ENCODE assay signal across 14 mouse cellular contexts in the genomic region with DNA sequence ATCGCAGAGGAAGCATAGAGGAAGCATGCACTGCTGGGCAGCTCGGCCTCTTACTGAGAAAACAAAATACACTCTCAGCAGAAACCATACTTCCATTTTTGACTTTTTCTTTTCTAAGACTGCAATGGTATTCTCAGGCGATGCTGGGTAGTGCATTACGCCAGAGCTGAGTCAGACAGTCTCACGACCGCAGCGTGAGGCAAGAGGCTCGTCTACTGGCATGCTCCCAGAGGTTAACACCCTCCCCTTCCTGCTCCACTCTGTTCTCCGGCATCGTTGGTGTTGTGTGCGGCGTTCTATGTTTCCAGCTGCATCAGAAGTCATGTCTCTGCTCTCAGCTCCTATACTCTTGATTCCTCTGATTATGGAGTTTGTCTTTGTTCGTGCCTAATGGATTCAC.
A peak's percentile ranks its signal among the peaks of the same experiment; 100 is the strongest.
DNase-seq lines count a peak whose midpoint lies in the region; ATAC-seq and TF ChIP-seq lines count a peak whose summit lies in the region.
"Had no signal": no experiment of that assay in that cellular context is flagged by ENCODE, and none has a peak within 500 bp of the region (broad histone marks: within the 10 kb centered on the region; RNA-seq: fewer than 3 reads in every experiment).

No protein-coding gene starts in this region.

- no peak for TF ChIP-seq EP300 in liver, postnatal 0 days (IDR thresholded peaks at IDR 0.05; ENCODE audit: low read depth)

- H3K36me3 ChIP-seq in heart, embryonic 11.5 days (ENCODE audit: control insufficient read depth, insufficient read depth, low read length) = peaks cover 5% of the 10 kb centered on the region
- peaks cover 23% of the 10 kb centered on the region for H3K36me3 ChIP-seq in lung, embryonic 15.5 days
- peaks cover 40% of the 10 kb centered on the region for H3K36me3 ChIP-seq in liver, postnatal 0 days (replicated peaks; ENCODE audit: insufficient read depth, low read length)
- H3K36me3 ChIP-seq in embryonic facial prominence, embryonic 10.5 days (replicated peaks) = peaks cover 55% of the 10 kb centered on the region
- 0 out of 2 replicates have a peak, but pooled peaks cover 3% of the 10 kb centered on the region for H3K36me3 ChIP-seq in hindbrain, embryonic 11.5 days (ENCODE audit: control insufficient read depth, insufficient read depth, low read length)

- ATAC-seq in heart, embryonic 11.5 days (replicated peaks; ENCODE audit: insufficient number of reproducible peaks, low FRiP score, low TSS enrichment) = no peak
- ATAC-seq in lung, embryonic 15.5 days (ENCODE audit: borderline replicate concordance, extremely low read depth, low FRiP score, low TSS enrichment) = peak; percentile 52; the same call in 1 of the 2 replicates
- ATAC-seq in liver, postnatal 0 days = peak; percentile 76
- ATAC-seq in hindbrain, embryonic 11.5 days (ENCODE audit: low FRiP score) = no peak
- ATAC-seq: forebrain, embryonic 16.5 days had no signal

- H3K27ac ChIP-seq in heart, embryonic 11.5 days (ENCODE audit: low read depth, low read length) = no peak overlapping the region
- no peak overlapping the region for H3K27ac ChIP-seq in lung, embryonic 15.5 days
- H3K27ac ChIP-seq in liver, postnatal 0 days (ENCODE audit: low read depth) = no peak overlapping the region
- H3K27ac ChIP-seq in embryonic facial prominence, embryonic 10.5 days (replicated peaks) = no peak overlapping the region
- no peak overlapping the region for H3K27ac ChIP-seq in hindbrain, embryonic 11.5 days (ENCODE audit: low read depth, low read length)
- H3K27ac ChIP-seq: heart, embryonic 13.5 days; limb, embryonic 13.5 days had no signal

- H3K9ac ChIP-seq in heart, embryonic 11.5 days (ENCODE audit: low read depth, low read length) = no peak overlapping the region
- H3K9ac ChIP-seq in lung, embryonic 15.5 days = no peak overlapping the region
- H3K9ac ChIP-seq in liver, postnatal 0 days (replicated peaks) = no peak overlapping the region
- H3K9ac ChIP-seq in hindbrain, embryonic 11.5 days (ENCODE audit: low read depth, low read length) = no peak overlapping the region
- H3K9ac ChIP-seq: heart, embryonic 13.5 days; limb, embryonic 13.5 days had no signal

- no peaks in the 10 kb centered on the region for H3K9me3 ChIP-seq in heart, embryonic 11.5 days (replicated peaks; ENCODE audit: control insufficient read depth, low read length)
- no peaks in the 10 kb centered on the region for H3K9me3 ChIP-seq in lung, embryonic 15.5 days
- no peaks in the 10 kb centered on the region for H3K9me3 ChIP-seq in liver, postnatal 0 days (ENCODE audit: low read length)
- no peaks in the 10 kb centered on the region for H3K9me3 ChIP-seq in embryonic facial prominence, embryonic 10.5 days
- no peaks in the 10 kb centered on the region for H3K9me3 ChIP-seq in hindbrain, embryonic 11.5 days (ENCODE audit: control insufficient read depth, low read length)
- H3K9me3 ChIP-seq: heart, embryonic 13.5 days; limb, embryonic 13.5 days had no signal

- no peaks in the 10 kb centered on the region for H3K4me1 ChIP-seq in heart, embryonic 11.5 days (ENCODE audit: control insufficient read depth, insufficient read depth, low read length)
- H3K4me1 ChIP-seq in lung, embryonic 15.5 days = no peaks in the 10 kb centered on the region
- H3K4me1 ChIP-seq in liver, postnatal 0 days (ENCODE audit: insufficient read depth) = no peaks in the 10 kb centered on the region
- no peaks in the 10 kb centered on the region for H3K4me1 ChIP-seq in embryonic facial prominence, embryonic 10.5 days
- H3K4me1 ChIP-seq in hindbrain, embryonic 11.5 days (replicated peaks; ENCODE audit: control insufficient read depth, insufficient read depth, low read length) = no peaks in the 10 kb centered on the region
- H3K4me1 ChIP-seq: heart, embryonic 13.5 days; limb, embryonic 13.5 days had no signal

- no peak overlapping the region for H3K4me3 ChIP-seq in heart, embryonic 11.5 days (ENCODE audit: low read depth, low read length)
- H3K4me3 ChIP-seq in lung, embryonic 15.5 days = no peak overlapping the region
- no peak overlapping the region for H3K4me3 ChIP-seq in liver, postnatal 0 days (ENCODE audit: low read depth, low read length)
- H3K4me3 ChIP-seq in embryonic facial prominence, embryonic 10.5 days = no peak overlapping the region
- no peak overlapping the region for H3K4me3 ChIP-seq in hindbrain, embryonic 11.5 days (ENCODE audit: low read depth, low read length)
- H3K4me3 ChIP-seq: heart, embryonic 13.5 days; limb, embryonic 13.5 days had no signal

- DNase-seq in heart, adult 8-10 months (ENCODE audit: low spot score) = peak; percentile 16
- no peak for DNase-seq in lung, postnatal 14 days
- DNase-seq in liver, postnatal 0 days = peak; percentile 48
- DNase-seq in natural killer cell, adult 2 months (ENCODE audit: low spot score in 2 of 2) = no peak
- DNase-seq in embryonic facial prominence, embryonic 10.5 days (ENCODE audit: low spot score) = no peak
- DNase-seq in hindbrain, embryonic 11.5 days (ENCODE audit: low spot score) = no peak
- DNase-seq: cerebellum, postnatal 25 days; thymus, adult 2 months had no signal

- H3K4me2 ChIP-seq in heart, embryonic 11.5 days = no peak overlapping the region
- H3K4me2 ChIP-seq in lung, embryonic 15.5 days = no peak overlapping the region
- H3K4me2 ChIP-seq in liver, postnatal 0 days (ENCODE audit: low read depth, low read length) = 0 out of 2 replicates have a peak overlapping the region, but pooled peaks have one; percentile 6
- no peak overlapping the region for H3K4me2 ChIP-seq in hindbrain, embryonic 11.5 days (replicated peaks; ENCODE audit: low read depth, low read length)
- H3K4me2 ChIP-seq: heart, embryonic 13.5 days; limb, embryonic 13.5 days had no signal

- WGBS in heart, embryonic 11.5 days (ENCODE audit: insufficient replicate concordance) = 94% methylated on average over 13 of the region's 13 CpGs
- whole genome bisulfite sequencing in lung, embryonic 15.5 days = 80% methylated on average over 13 of the region's 13 CpGs
- 77% methylated on average over 13 of the region's 13 CpGs for WGBS in liver, postnatal 0 days (ENCODE audit: insufficient replicate concordance)
- 94% methylated on average over 13 of the region's 13 CpGs for WGBS in embryonic facial prominence, embryonic 10.5 days
- WGBS in hindbrain, embryonic 11.5 days = 97% methylated on average over 13 of the region's 13 CpGs

- TF ChIP-seq CTCF in liver, postnatal 0 days (IDR thresholded peaks at IDR 0.05; ENCODE audit: low read depth) = no peak

- no peaks in the 10 kb centered on the region for H3K27me3 ChIP-seq in heart, embryonic 11.5 days (ENCODE audit: control insufficient read depth, insufficient read depth, low read length)
- no peaks in the 10 kb centered on the region for H3K27me3 ChIP-seq in lung, embryonic 15.5 days
- H3K27me3 ChIP-seq in liver, postnatal 0 days (ENCODE audit: insufficient read depth, low read length) = no peaks in the 10 kb centered on the region
- no peaks in the 10 kb centered on the region for H3K27me3 ChIP-seq in embryonic facial prominence, embryonic 10.5 days (replicated peaks; ENCODE audit: low read depth, poor library complexity, severe bottlenecking)
- H3K27me3 ChIP-seq in hindbrain, embryonic 11.5 days (ENCODE audit: control insufficient read depth, insufficient read depth, low read length) = no peaks in the 10 kb centered on the region
- H3K27me3 ChIP-seq: CH12.LX; heart, embryonic 13.5 days; limb, embryonic 13.5 days had no signal

Comparison
In these comparisons a context has a peak if more than half of its experiments do, and no peak if none do; other contexts are left out.
1. DNase-seq: peak in heart, adult 8-10 months (single experiment) and liver, postnatal 0 days (single experiment); none in lung, postnatal 14 days (single experiment), natural killer cell, adult 2 months (0 of 2), embryonic facial prominence, embryonic 10.5 days (single experiment) and hindbrain, embryonic 11.5 days (single experiment).
2. ATAC-seq: peak in lung, embryonic 15.5 days (single experiment) and liver, postnatal 0 days (single experiment); none in heart, embryonic 11.5 days (single experiment) and hindbrain, embryonic 11.5 days (single experiment).